Mouse (Mus musculus) liver, adult 2 months (tissue): ENCODE data around the gene Nme1.

ENCODE experiments used
- CTCF ChIP-seq: fragments of 200-500 bp; IDR thresholded peaks from 2 replicates; pipeline ENCODE4 v1.5.1; 2011; ENCODE audit warnings: low read depth, low read length, control low read depth
- POLR2A ChIP-seq: fragments of 200-500 bp; IDR thresholded peaks from 2 replicates; pipeline ENCODE4 v1.6.1; 2011; ENCODE audit warnings: low read length, control low read depth; ENCODE audit not compliant: insufficient read depth; ENCODE audit errors: extremely low read depth

- TF ChIP-seq POLR2A (no peak), CTCF (no peak)
Measured at GRCm38 (mm10) chr11:93987026-93987425, 18.7 kb upstream of the Nme1 start.
